Mouse (Mus musculus) liver, embryonic 14.5 days (tissue): ENCODE results near the gene Crlf3.
"Not testable (repeated sequence)": the region's sequence is repeated elsewhere in the genome, so short reads cannot be mapped to it uniquely, and the experiment has no call there.

ENCODE experiments used
- CTCF ChIP-seq: IDR thresholded peaks from 2 replicates; pipeline ENCODE4 v1.5.1; 2016; ENCODE audit warnings: antibody characterized with exemption, low read depth, control low read depth
- EP300 ChIP-seq: IDR thresholded peaks from 2 replicates; pipeline ENCODE4 v1.6.1; 2016; ENCODE audit warnings: antibody characterized with exemption, low read depth

DNA sequence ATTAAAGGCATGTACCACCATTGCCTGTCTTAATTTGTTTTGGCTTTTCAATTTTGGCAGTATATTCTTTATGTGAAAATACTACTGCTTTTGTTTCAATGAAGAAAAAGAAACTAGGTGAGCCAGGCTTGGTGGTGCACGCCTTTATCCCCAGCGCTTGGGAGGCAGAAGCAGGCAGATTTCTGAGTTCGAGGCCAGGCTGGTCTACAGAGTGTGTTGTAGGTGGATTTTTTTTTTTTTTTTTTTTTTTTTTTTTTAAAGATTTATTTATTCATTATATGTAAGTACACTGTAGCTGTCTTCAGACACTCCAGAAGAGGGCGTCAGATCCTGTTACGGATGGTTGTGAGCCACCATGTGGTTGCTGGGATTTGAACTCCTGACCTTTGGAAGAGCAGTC lies 64.3 kb downstream of the Crlf3 start:
- not testable (repeated sequence) for TF ChIP-seq CTCF, EP300
